Mouse (Mus musculus) midbrain, postnatal 0 days (tissue): ENCODE measurements around the gene Gpr107. TPM values are rescaled to one million over a fixed set of nuclear protein-coding genes. Genes with fewer than 3 reads are reported as not detected.

Source experiments
- ATAC-seq: fragments of 200-750 bp; cut with Nextera tagmentation; 2 replicates; pipeline ENCODE4 v1.8.0; 2017; ENCODE audit warnings: moderate number of reproducible peaks, mild to moderate bottlenecking, moderate TSS enrichment, moderate library complexity; ENCODE audit not compliant: low FRiP score
- DNase-seq: peaks from one replicate; pipeline ENCODE4 v3.0.0-alpha.2; 2015; ENCODE audit warnings: low spot score
- H3K27ac ChIP-seq: fragments of 300-500 bp; sonication (generic); 2 replicates; pipeline ENCODE4 v1.5.1; 2014; ENCODE audit warnings: low read depth, mild to moderate bottlenecking, low read length, mixed read lengths
- H3K27me3 ChIP-seq: fragments of 300-500 bp; sonication (generic); 2 replicates; pipeline ENCODE4 v1.6.1; 2014; ENCODE audit warnings: low read length, control low read depth, mixed read lengths; ENCODE audit not compliant: insufficient read depth
- H3K36me3 ChIP-seq: fragments of 300-500 bp; sonication (generic); 2 replicates; pipeline ENCODE4 v1.6.1; 2014; ENCODE audit warnings: low read length, control low read depth, mixed read lengths; ENCODE audit not compliant: insufficient read depth
- H3K4me1 ChIP-seq: fragments of 300-500 bp; sonication (generic); 2 replicates; pipeline ENCODE4 v1.6.1; 2014; ENCODE audit warnings: mild to moderate bottlenecking, control low read depth, antibody characterized with exemption, low read length, mixed read lengths; ENCODE audit not compliant: insufficient read depth
- H3K4me2 ChIP-seq: fragments of 300-500 bp; sonication (generic); 2 replicates; pipeline ENCODE4 v1.6.1; 2014; ENCODE audit warnings: low read depth, mild to moderate bottlenecking, low read length, mixed read lengths; ENCODE audit not compliant: poor library complexity, severe bottlenecking
- H3K4me3 ChIP-seq: fragments of 300-500 bp; sonication (generic); 2 replicates; pipeline ENCODE4 v1.5.1; 2014; ENCODE audit warnings: low read depth, mild to moderate bottlenecking, low read length, moderate library complexity
- H3K9ac ChIP-seq: fragments of 300-500 bp; sonication (generic); replicated peaks from 2 replicates; pipeline ENCODE4 v1.6.1; 2014; ENCODE audit warnings: mild to moderate bottlenecking, low read length, moderate library complexity, mixed read lengths; ENCODE audit not compliant: poor library complexity, severe bottlenecking
- H3K9me3 ChIP-seq: fragments of 300-500 bp; sonication (generic); 2 replicates; pipeline ENCODE4 v1.6.1; 2016; ENCODE audit warnings: low read length, control low read depth
- CTCF ChIP-seq: IDR thresholded peaks from 2 replicates; pipeline ENCODE4 v1.5.1; 2016; ENCODE audit warnings: antibody characterized with exemption, mild to moderate bottlenecking
- WGBS: fragments of 180-500 bp; shearing (Covaris S2); extraction: QIAGEN DNeasy Blood & Tissue Kit; methylation state at CpG from one replicate; pipeline ENCODE4 v1.1.7; 2014; 5-methylcytosine and 5-hydroxymethylcytosine counted together
- polyA plus RNA-seq: library from polyadenylated mRNA; unstranded; fragments of >200 nt; fragmentation: Nextera tagmentation; extraction: Ambion mirVana; gene quantifications from 2 replicates; pipeline ENCODE4 v1.2.1, GENCODE M21; 2015
- total RNA-seq: library from RNA; depleted of rRNA; stranded (reverse); fragments of >200 nt; gene quantifications from 2 replicates; pipeline ENCODE4 v1.2.3, GENCODE M21; 2014

The Gpr107 gene
- total and polyA plus RNA-seq, 2 experiments from 2014 or later = 31.6 to 46.7 TPM

DNA sequence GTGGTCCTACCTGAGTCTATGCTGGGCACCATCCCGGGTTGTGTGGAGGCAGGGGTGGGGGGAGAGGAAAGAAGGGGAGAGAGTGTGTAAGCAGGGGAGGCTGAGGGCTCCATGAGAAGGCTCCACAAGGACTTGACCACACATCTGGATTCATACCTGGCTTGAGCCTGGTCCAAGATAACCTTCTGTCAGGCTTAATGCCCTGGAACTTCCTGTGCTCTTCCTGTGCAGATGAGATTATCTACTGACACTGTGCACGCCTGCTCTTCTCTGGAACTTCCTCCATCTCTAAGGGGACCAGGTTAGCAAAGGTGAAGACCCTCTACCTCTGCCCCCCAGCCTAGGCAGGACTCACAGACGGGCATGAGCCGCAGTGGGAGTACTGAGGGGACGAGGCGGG is 96.7 kb downstream of the Gpr107 start:
- Histone ChIP-seq H3K9me3 (no peaks in the 10 kb centered on the region), H3K36me3 (peaks cover 5% of the 10 kb centered on the region; the same call in 1 of the 2 replicates), H3K9ac (no peak overlapping the region), H3K4me3 (no peak overlapping the region), H3K27me3 (no peaks in the 10 kb centered on the region), H3K27ac (no peak overlapping the region), H3K4me1 (peaks cover 19% of the 10 kb centered on the region; the same call in 1 of the 2 replicates), H3K4me2 (no peak overlapping the region)
- ATAC-seq (no peak), DNase-seq (no peak)
- no peak for TF ChIP-seq CTCF
- 93% methylated on average over 6 of the region's 6 CpGs for WGBS

DNA sequence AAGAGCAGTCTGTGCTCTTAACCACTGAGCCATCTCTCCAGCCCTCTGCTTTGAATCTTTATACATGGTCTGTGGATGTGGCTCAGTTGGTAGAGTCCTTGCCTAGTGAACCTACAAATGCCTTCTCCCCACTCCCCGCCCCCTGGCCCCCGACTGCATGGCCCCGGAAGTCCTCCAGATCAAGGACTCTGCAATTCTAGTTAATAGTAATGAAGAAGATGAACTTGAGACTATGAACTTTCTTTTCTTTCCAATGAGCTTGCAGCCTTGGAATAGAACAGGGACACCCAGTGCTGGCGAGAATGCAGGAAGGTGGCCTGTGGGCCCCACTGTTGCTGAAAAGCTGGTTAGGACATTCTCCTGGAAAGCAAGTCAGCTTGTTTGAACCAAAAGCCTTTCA is 100.1 kb downstream of the Gpr107 start:
- TF ChIP-seq CTCF = no peak
- no peak overlapping the region for H3K9ac ChIP-seq
- no peak overlapping the region for H3K27ac ChIP-seq
- H3K27me3 ChIP-seq = no peaks in the 10 kb centered on the region
- DNase-seq = no peak
- H3K9me3 ChIP-seq = no peaks in the 10 kb centered on the region
- ATAC-seq = no peak
- H3K4me2 ChIP-seq = no peak overlapping the region
- no peak overlapping the region for H3K4me3 ChIP-seq
- 98% methylated on average over 4 of the region's 4 CpGs for WGBS
- peaks cover 5% of the 10 kb centered on the region; the same call in 1 of the 2 replicates for H3K36me3 ChIP-seq
- H3K4me1 ChIP-seq = peaks cover 26% of the 10 kb centered on the region

DNA sequence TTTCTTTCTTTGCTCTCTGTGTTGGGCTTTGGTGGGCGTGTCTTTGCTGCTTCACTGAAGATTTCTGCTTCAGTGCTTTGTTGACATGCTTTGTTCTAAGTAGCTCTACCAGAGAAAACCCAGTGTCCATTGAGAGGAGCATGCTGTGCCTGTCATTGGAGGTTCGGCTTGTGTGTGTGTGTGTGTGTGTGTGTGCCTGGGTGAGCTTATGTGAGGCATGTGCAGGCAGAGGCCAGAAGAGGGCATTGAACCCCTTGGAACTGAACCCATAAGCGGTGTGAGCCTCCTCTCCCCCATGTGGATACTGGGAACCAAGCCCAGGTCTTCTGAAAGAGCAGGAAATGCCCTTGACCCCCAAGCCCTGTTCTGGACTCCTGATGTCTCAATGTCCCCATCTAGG is 101.3 kb downstream of the Gpr107 start:
- peak; percentile 63 for DNase-seq

DNA sequence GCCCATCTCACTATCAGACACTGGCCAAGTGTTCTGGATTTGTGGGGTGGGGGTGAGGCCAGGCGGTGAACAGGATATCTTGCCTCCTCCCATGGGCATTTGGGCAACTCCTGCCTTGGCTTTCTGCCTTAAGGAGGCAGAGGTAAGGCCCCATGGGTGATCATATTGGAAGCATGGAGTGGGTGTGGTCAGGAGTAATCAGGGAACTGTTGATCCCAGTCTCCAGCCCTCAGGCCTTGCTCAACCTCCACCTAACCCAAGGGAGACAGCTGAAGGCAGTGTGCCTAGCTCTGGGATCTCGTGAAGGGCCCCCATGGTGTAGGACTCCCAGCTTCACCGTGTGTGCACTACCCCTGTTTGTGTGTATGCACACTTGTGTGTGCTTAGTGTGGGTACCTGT is 102.7 kb downstream of the Gpr107 start:
- no peaks in the 10 kb centered on the region for H3K27me3 ChIP-seq
- TF ChIP-seq CTCF = no peak
- no peaks in the 10 kb centered on the region for H3K36me3 ChIP-seq
- peaks cover 35% of the 10 kb centered on the region for H3K4me1 ChIP-seq
- H3K9ac ChIP-seq = no peak overlapping the region
- ATAC-seq (no peak), DNase-seq (no peak)
- H3K4me2 ChIP-seq = no peak overlapping the region
- H3K4me3 ChIP-seq = no peak overlapping the region
- WGBS = 96% methylated on average over 3 of the region's 3 CpGs
- H3K27ac ChIP-seq = no peak overlapping the region
- H3K9me3 ChIP-seq = no peaks in the 10 kb centered on the region

More for the DNA sequence above, 101.3 kb downstream of the Gpr107 start:
- 0 out of 2 replicates have a peak, but pooled peaks have one; percentile 6 for TF ChIP-seq CTCF
- peaks cover 5% of the 10 kb centered on the region; the same call in 1 of the 2 replicates for H3K36me3 ChIP-seq
- H3K9ac ChIP-seq = no peak overlapping the region
- H3K9me3 ChIP-seq = no peaks in the 10 kb centered on the region
- peaks cover 22% of the 10 kb centered on the region for H3K4me1 ChIP-seq
- no peak overlapping the region for H3K4me3 ChIP-seq
- no peak overlapping the region for H3K4me2 ChIP-seq
- ATAC-seq = no peak
- 34% methylated on average over 3 of the region's 3 CpGs for WGBS
- no peaks in the 10 kb centered on the region for H3K27me3 ChIP-seq
- H3K27ac ChIP-seq = no peak overlapping the region

DNA sequence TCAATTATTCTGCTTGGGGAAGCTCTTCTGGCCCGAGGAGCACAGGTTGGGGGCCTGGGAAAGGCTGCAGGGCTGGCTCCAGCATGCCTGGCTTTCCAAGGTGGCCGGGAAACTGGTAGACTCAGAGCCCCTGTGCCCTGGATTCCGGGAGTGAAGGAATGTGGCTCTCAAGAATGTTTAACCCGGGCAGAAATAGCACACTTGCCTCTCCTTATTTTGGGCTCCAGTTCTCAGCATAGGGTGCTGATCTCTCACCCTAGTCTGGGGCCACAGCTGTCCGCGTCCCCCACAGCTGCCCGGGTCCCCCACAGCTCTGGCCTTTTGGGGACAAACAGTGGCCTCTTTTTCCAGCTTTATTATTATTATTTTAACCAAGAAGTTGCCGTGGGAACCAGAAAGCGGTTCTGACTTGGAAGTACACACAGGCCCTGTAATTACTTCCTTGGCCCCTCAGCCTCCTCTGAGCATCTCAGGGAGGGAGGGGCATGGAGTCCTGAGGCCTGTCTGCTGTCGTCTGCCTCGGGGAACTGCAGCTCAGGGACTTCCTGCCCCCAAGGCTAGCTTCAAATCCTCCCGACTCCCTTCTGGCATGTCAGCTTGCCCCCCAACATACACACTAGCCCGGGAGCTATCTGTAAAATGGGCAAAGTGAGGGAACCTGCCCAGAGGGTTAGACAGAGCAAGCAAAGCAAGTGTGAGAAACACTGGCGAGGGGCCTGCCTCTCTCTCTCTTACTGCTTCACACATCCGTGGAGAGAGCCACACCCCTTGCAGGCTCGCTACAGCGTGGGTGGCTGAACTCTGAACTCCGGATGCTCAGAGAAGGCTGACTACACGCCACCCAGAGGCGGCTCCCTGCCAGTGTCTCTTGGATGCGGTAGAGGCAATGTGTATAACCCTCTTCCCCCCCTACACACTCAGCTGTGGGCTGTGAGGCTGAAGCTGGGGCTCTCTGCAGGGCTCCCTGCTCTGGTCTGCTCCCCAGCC is 104.1 kb downstream of the Gpr107 start:
- DNase-seq (peak; percentile 71), ATAC-seq (peak; percentile 41; the same call in 1 of the 2 replicates)
- Histone ChIP-seq H3K36me3 (no peaks in the 10 kb centered on the region), H3K27me3 (no peaks in the 10 kb centered on the region), H3K9ac (peak overlapping the region; percentile 51), H3K4me2 (peak overlapping the region; percentile 13; the same call in 1 of the 2 replicates), H3K4me1 (peaks cover 36% of the 10 kb centered on the region), H3K27ac (no peak overlapping the region), H3K4me3 (no peak overlapping the region), H3K9me3 (no peaks in the 10 kb centered on the region)
- WGBS = 22% methylated on average over 21 of the region's 21 CpGs
- peak; percentile 57 for TF ChIP-seq CTCF

DNA sequence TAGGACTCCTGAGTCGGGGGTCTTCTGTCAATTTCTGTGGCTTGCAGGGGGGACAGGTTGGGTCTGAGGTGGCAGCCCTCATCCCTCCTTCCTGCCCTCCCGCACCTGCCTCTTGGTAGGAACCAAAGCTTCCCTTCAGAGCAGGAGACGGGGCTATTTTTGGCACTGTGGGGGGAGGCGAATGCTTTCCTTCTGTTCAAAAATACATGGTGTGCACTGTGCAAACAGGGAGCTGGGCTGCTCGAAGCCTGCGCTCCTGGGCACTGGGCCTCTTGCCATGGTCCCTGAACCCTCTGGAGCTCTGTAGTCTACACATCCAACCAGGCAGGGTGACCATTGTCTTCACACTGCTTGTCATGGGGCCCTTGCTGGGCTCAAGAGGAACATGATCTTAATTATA is 105.0 kb downstream of the Gpr107 start:
- no peak for TF ChIP-seq CTCF
- Histone ChIP-seq H3K4me2 (no peak overlapping the region), H3K9me3 (no peaks in the 10 kb centered on the region), H3K27me3 (no peaks in the 10 kb centered on the region), H3K27ac (no peak overlapping the region; the same call in 1 of the 2 replicates), H3K9ac (peak overlapping the region; percentile 51; the same call in 1 of the 2 replicates), H3K4me1 (peaks cover 36% of the 10 kb centered on the region), H3K36me3 (no peaks in the 10 kb centered on the region), H3K4me3 (no peak overlapping the region)
- ATAC-seq (no peak), DNase-seq (no peak)
- WGBS = 61% methylated on average over 6 of the region's 6 CpGs
